28 mouse cellular contexts compared by ENCODE assay signal in genomic region chr10:83376911-83377682, GRCm38 (mm10). TPM values are rescaled to one million over a fixed set of nuclear protein-coding genes. Genes with fewer than 3 reads are reported as not detected.
DNase-seq lines count a peak whose midpoint lies in the region; ATAC-seq lines count a peak whose summit lies in the region.
"Had no signal": no experiment of that assay in that cellular context is flagged by ENCODE, and none has a peak within 500 bp of the region (broad histone marks: within the 10 kb centered on the region; RNA-seq: fewer than 3 reads in every experiment).

No protein-coding gene starts in this region.

- no peak overlapping the region for H3K4me2 ChIP-seq in intestine, embryonic 14.5 days (ENCODE audit: low read length)
- H3K4me2 ChIP-seq in intestine, embryonic 15.5 days (replicated peaks), result no peak overlapping the region
- H3K4me2 ChIP-seq: embryonic facial prominence, embryonic 13.5 days; forebrain, embryonic 12.5 days; heart, embryonic 12.5 days; hindbrain, embryonic 15.5 days; kidney, embryonic 15.5 days; limb, embryonic 15.5 days; neural tube, embryonic 13.5 days had no signal

- no peak overlapping the region for H3K9ac ChIP-seq in intestine, embryonic 14.5 days (ENCODE audit: low read length)
- no peak overlapping the region for H3K9ac ChIP-seq in intestine, embryonic 15.5 days
- H3K9ac ChIP-seq: embryonic facial prominence, embryonic 13.5 days; forebrain, embryonic 12.5 days; heart, embryonic 12.5 days; hindbrain, embryonic 15.5 days; kidney, embryonic 15.5 days; limb, embryonic 15.5 days; neural tube, embryonic 13.5 days had no signal

- DNase-seq in cerebellum, postnatal 36 days, result peak; percentile 21 to 35
- no peak for DNase-seq in cerebellum, adult 11 months
- peak; percentile 48 for DNase-seq in intestine, embryonic 14.5 days (ENCODE audit: low spot score)
- peak; percentile 97 for DNase-seq in MEL-GATA-1-ER (ENCODE audit: extremely low read depth, low read depth)
- peak; percentile 3 for DNase-seq in embryonic facial prominence, embryonic 10.5 days (ENCODE audit: low spot score)
- no peak for DNase-seq in lung, postnatal 25 days (ENCODE audit: low spot score)
- no peak for DNase-seq in left cerebral cortex, adult 8-10 months (ENCODE audit: low spot score in 2 of 2)
- DNase-seq: adrenal gland, postnatal 14 days; gastrocnemius, postnatal 25 days; kidney, postnatal 36 days; lung, adult 18-20 months; lung, postnatal 14 days; retina, postnatal 1 day; thymus, postnatal 25 days had no signal

- no peaks in the 10 kb centered on the region for H3K9me3 ChIP-seq in intestine, embryonic 14.5 days (ENCODE audit: control insufficient read depth, low read length)
- no peaks in the 10 kb centered on the region for H3K9me3 ChIP-seq in intestine, embryonic 15.5 days
- H3K9me3 ChIP-seq in embryonic facial prominence, embryonic 10.5 days, result no peaks in the 10 kb centered on the region
- H3K9me3 ChIP-seq: embryonic facial prominence, embryonic 13.5 days; forebrain, embryonic 12.5 days; heart, embryonic 12.5 days; hindbrain, embryonic 15.5 days; kidney, embryonic 15.5 days; limb, embryonic 15.5 days; midbrain, embryonic 10.5 days; neural tube, embryonic 13.5 days had no signal

- H3K36me3 ChIP-seq in intestine, embryonic 14.5 days (ENCODE audit: control insufficient read depth, insufficient read depth, low read length), result peaks cover 20% of the 10 kb centered on the region
- 0 out of 2 replicates have a peak, but pooled peaks cover 3% of the 10 kb centered on the region for H3K36me3 ChIP-seq in intestine, embryonic 15.5 days
- peaks cover 78% of the 10 kb centered on the region for H3K36me3 ChIP-seq in embryonic facial prominence, embryonic 10.5 days (replicated peaks)

- WGBS in intestine, embryonic 14.5 days, result 90% methylated on average over 8 of the region's 8 CpGs
- 90% methylated on average over 8 of the region's 8 CpGs for WGBS in intestine, embryonic 15.5 days
- 93% methylated on average over 8 of the region's 8 CpGs for WGBS in embryonic facial prominence, embryonic 10.5 days

- ATAC-seq in intestine, embryonic 14.5 days (replicated peaks; ENCODE audit: low FRiP score, low TSS enrichment, low read depth), result no peak
- no peak for ATAC-seq in intestine, embryonic 15.5 days
- ATAC-seq: intestine, embryonic 16.5 days; midbrain, embryonic 16.5 days had no signal

- H3K4me3 ChIP-seq in intestine, embryonic 14.5 days (ENCODE audit: low read depth, low read length), result no peak overlapping the region
- H3K4me3 ChIP-seq in intestine, embryonic 15.5 days (replicated peaks), result no peak overlapping the region
- no peak overlapping the region for H3K4me3 ChIP-seq in embryonic facial prominence, embryonic 10.5 days
- H3K4me3 ChIP-seq: embryonic facial prominence, embryonic 13.5 days; erythroblast, embryonic 14.5 days; forebrain, embryonic 12.5 days; heart, embryonic 12.5 days; hindbrain, embryonic 15.5 days; kidney, embryonic 15.5 days; limb, embryonic 15.5 days; midbrain, embryonic 10.5 days; myocyte; neural tube, embryonic 13.5 days had no signal

- H3K27ac ChIP-seq in intestine, embryonic 14.5 days (ENCODE audit: low read depth), result no peak overlapping the region
- no peak overlapping the region for H3K27ac ChIP-seq in intestine, embryonic 15.5 days
- H3K27ac ChIP-seq in embryonic facial prominence, embryonic 10.5 days (replicated peaks), result no peak overlapping the region
- H3K27ac ChIP-seq: embryonic facial prominence, embryonic 13.5 days; forebrain, embryonic 12.5 days; hindbrain, embryonic 15.5 days; kidney, embryonic 15.5 days; limb, embryonic 15.5 days; midbrain, embryonic 10.5 days; neural tube, embryonic 13.5 days had no signal

- H3K27me3 ChIP-seq in intestine, embryonic 14.5 days (replicated peaks; ENCODE audit: control insufficient read depth, insufficient read depth, low read length), result no peaks in the 10 kb centered on the region
- no peaks in the 10 kb centered on the region for H3K27me3 ChIP-seq in intestine, embryonic 15.5 days (replicated peaks)
- H3K27me3 ChIP-seq in embryonic facial prominence, embryonic 10.5 days (replicated peaks; ENCODE audit: low read depth, poor library complexity, severe bottlenecking), result no peaks in the 10 kb centered on the region
- H3K27me3 ChIP-seq: embryonic facial prominence, embryonic 13.5 days; forebrain, embryonic 12.5 days; heart, embryonic 12.5 days; hindbrain, embryonic 15.5 days; kidney, embryonic 15.5 days; limb, embryonic 15.5 days; neural tube, embryonic 13.5 days had no signal

- no peaks in the 10 kb centered on the region for H3K4me1 ChIP-seq in intestine, embryonic 14.5 days (replicated peaks; ENCODE audit: control insufficient read depth, insufficient read depth, low read length)
- H3K4me1 ChIP-seq in intestine, embryonic 15.5 days (replicated peaks), result no peaks in the 10 kb centered on the region
- H3K4me1 ChIP-seq in embryonic facial prominence, embryonic 10.5 days, result no peaks in the 10 kb centered on the region
- H3K4me1 ChIP-seq: embryonic facial prominence, embryonic 13.5 days; forebrain, embryonic 12.5 days; hindbrain, embryonic 15.5 days; kidney, embryonic 15.5 days; limb, embryonic 15.5 days; midbrain, embryonic 10.5 days had no signal

RNA-seq across cellular contexts. Expression of gene D10Wsu102e, which starts 17.1 kb away (rescaled TPM):
- 0.66 and 0.79 TPM in 2 replicates for polyA plus RNA-seq in intestine, embryonic 14.5 days (2014; fragmentation: Nextera tagmentation; extraction: Ambion mirVana)
- 0.55 and 0.57 TPM in 2 replicates for polyA plus RNA-seq in intestine, embryonic 15.5 days (2015; fragmentation: Nextera tagmentation; extraction: Ambion mirVana)
- 1.3 TPM in 2 replicates for polyA plus RNA-seq in embryonic facial prominence, embryonic 10.5 days (2016; fragmentation: Nextera tagmentation; extraction: Ambion mirVana)
- total RNA-seq in left cerebral cortex, adult 8-10 months (2022), result 1 to 10 TPM; 2.8 to 4.0 (median 3.4) TPM

RNA-seq across cellular contexts. Expression of gene Slc41a2, which starts 39.4 kb away (rescaled TPM):
- 0.89 and 1.6 TPM in 2 replicates for polyA plus RNA-seq in intestine, embryonic 14.5 days (2014; fragmentation: Nextera tagmentation; extraction: Ambion mirVana)
- 0.72 and 0.73 TPM in 2 replicates for polyA plus RNA-seq in intestine, embryonic 15.5 days (2015; fragmentation: Nextera tagmentation; extraction: Ambion mirVana)
- polyA plus RNA-seq in embryonic facial prominence, embryonic 10.5 days (2016; fragmentation: Nextera tagmentation; extraction: Ambion mirVana), result 0.21 and 0.27 TPM in 2 replicates
- 10 to 100 TPM; 21.8 to 28.7 (median 26.1) TPM for total RNA-seq in left cerebral cortex, adult 8-10 months (2022)
- total RNA-seq: hematopoietic stem cell, adult 5-6 weeks had no signal
- polyA plus RNA-seq: erythroblast, embryonic 14.5 days had no signal

Comparison
In these comparisons a context has a peak if more than half of its experiments do, and no peak if none do; other contexts are left out.
1. DNase-seq: peak in cerebellum, postnatal 36 days (2 of 2), intestine, embryonic 14.5 days (single experiment), MEL-GATA-1-ER (single experiment) and embryonic facial prominence, embryonic 10.5 days (single experiment); none in cerebellum, adult 11 months (single experiment), lung, postnatal 25 days (single experiment) and left cerebral cortex, adult 8-10 months (0 of 2).